Mouse (Mus musculus): ENCODE data around the gene Unc13a.

DNA sequence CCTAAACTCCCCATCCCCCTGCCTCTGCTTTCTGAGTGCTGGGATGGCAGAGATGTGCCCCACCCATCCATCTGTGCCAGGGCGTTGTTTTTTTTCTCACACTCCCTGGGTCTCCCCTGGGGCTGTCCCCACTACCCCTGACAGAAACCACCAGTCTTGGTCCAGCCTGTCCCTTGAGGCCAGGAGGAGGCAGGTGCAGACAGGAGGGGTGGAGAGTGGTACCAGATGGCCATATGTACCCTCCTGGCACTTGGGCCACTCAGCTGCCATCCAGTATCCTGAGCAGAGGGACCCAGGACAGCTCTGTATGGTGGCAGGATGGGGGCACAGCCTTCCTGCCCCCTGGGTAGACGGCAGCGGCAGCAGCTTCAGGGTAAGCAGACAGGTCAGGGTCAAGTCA is 74.1 kb downstream of the Unc13a start, which contains the start of gene Fam129c:
- no peak for TF ChIP-seq POLR2A (IDR thresholded peaks at IDR 0.05; ENCODE audit: insufficient read depth, low read length)
- TF ChIP-seq CTCF (IDR thresholded peaks at IDR 0.05; ENCODE audit: low read depth, low read length), result no peak
- TF ChIP-seq EP300 (IDR thresholded peaks at IDR 0.05; ENCODE audit: insufficient read depth, low read depth, low read length), result no peak
